Mouse (Mus musculus) heart, embryonic 13.5 days (tissue): ENCODE results near the gene Tgfa. TPM values are rescaled to one million over a fixed set of nuclear protein-coding genes. Genes with fewer than 3 reads are reported as not detected.

ENCODE experiments used
- ATAC-seq: fragments of 200-750 bp; cut with Nextera tagmentation; 2 replicates; pipeline ENCODE4 v1.8.0; 2017; ENCODE audit warnings: moderate TSS enrichment; ENCODE audit not compliant: insufficient number of reproducible peaks, low FRiP score, low TSS enrichment; ENCODE audit errors: extremely low read depth
- H3K27ac ChIP-seq: fragments of 300-500 bp; sonication (generic); replicated peaks from 2 replicates; pipeline ENCODE4 v1.5.1; 2015; ENCODE audit warnings: moderate library complexity, mild to moderate bottlenecking, inconsistent platforms
- H3K27me3 ChIP-seq: fragments of 300-500 bp; sonication (generic); replicated peaks from 2 replicates; pipeline ENCODE4 v1.6.1; 2015; ENCODE audit warnings: mild to moderate bottlenecking, inconsistent platforms
- H3K36me3 ChIP-seq: fragments of 300-500 bp; sonication (generic); 2 replicates; pipeline ENCODE4 v1.6.1; 2015; ENCODE audit warnings: mild to moderate bottlenecking, inconsistent platforms
- H3K4me1 ChIP-seq: fragments of 300-500 bp; sonication (generic); 2 replicates; pipeline ENCODE4 v1.6.1; 2015; ENCODE audit warnings: inconsistent platforms
- H3K4me2 ChIP-seq: fragments of 300-500 bp; sonication (generic); 2 replicates; pipeline ENCODE4 v1.6.1; 2015; ENCODE audit warnings: inconsistent platforms, mild to moderate bottlenecking, moderate library complexity
- H3K4me3 ChIP-seq: fragments of 300-500 bp; sonication (generic); 2 replicates; pipeline ENCODE4 v1.5.1; 2015; ENCODE audit warnings: moderate library complexity, mild to moderate bottlenecking, inconsistent platforms
- H3K9ac ChIP-seq: fragments of 300-500 bp; sonication (generic); 2 replicates; pipeline ENCODE4 v1.6.1; 2015; ENCODE audit warnings: inconsistent platforms, mild to moderate bottlenecking, moderate library complexity
- H3K9me3 ChIP-seq: fragments of 300-500 bp; sonication (generic); 2 replicates; pipeline ENCODE4 v1.6.1; 2016; ENCODE audit warnings: inconsistent platforms
- WGBS: fragments of 180-500 bp; shearing (Covaris S2); methylation state at CpG from one replicate; pipeline ENCODE4 v1.1.7; 2015; ENCODE audit warnings: mixed read lengths; 5-methylcytosine and 5-hydroxymethylcytosine counted together
- polyA plus RNA-seq: library from polyadenylated mRNA; unstranded; fragments of >200 nt; fragmentation: Nextera tagmentation; extraction: Ambion mirVana; gene quantifications from 2 replicates; pipeline ENCODE4 v1.2.1, GENCODE M21; 2015

Tgfa gene
- polyA plus RNA-seq, 1 experiment from 2014 or later, result 3.2 TPM

DNA sequence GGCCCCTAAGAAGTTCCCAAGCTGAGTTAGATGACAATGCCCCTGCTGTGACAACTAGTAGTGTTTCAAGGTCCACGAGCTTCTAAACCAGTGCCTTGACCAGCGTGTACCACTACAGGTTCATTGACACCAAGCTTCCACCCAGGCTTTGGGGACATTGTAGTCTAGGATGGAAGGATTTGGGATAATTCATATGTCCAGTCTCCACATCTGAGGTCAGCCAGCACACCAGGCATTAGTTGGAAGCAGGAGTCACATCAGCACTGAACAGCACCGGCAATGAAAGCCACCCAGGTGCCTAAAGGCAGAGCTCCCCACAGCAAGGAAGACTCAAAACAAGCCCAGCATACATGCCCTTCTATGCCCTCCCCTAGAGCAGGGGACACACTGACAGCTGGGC is 4.4 kb upstream of the Tgfa start:
- Histone ChIP-seq H3K4me3 (no peak overlapping the region), H3K27ac (no peak overlapping the region), H3K36me3 (no peaks in the 10 kb centered on the region), H3K27me3 (peaks cover 31% of the 10 kb centered on the region), H3K9ac (no peak overlapping the region), H3K4me2 (no peak overlapping the region), H3K9me3 (no peaks in the 10 kb centered on the region), H3K4me1 (peaks cover 9% of the 10 kb centered on the region)
- no peak for ATAC-seq
- WGBS, result 76% methylated on average over 3 of the region's 3 CpGs

DNA sequence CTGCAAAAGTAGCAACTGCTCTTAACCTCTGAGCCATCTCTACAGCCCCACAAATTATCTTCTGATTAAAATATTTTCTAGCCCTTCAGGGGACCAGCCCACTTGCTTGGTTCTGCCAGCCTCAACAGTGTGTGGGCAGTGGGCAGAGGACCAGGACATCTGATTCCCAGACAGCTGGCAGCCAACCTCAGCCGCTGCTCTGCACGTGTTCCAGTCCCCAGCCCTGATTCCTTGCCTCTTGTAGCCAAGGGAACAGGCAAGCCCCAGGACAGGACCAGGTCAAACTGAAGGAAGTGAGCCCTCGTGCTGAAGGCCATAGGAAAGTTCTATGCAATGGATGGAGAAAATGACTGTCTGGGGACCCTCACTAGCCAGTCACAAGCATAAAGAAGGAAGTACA is 2.0 kb upstream of the Tgfa start:
- Histone ChIP-seq H3K27ac (no peak overlapping the region), H3K9ac (no peak overlapping the region), H3K36me3 (no peaks in the 10 kb centered on the region), H3K4me1 (peaks cover 19% of the 10 kb centered on the region), H3K4me3 (no peak overlapping the region), H3K4me2 (no peak overlapping the region), H3K9me3 (no peaks in the 10 kb centered on the region), H3K27me3 (peaks cover 52% of the 10 kb centered on the region)
- no peak for ATAC-seq
- 53% methylated on average over 3 of the region's 3 CpGs for WGBS

DNA sequence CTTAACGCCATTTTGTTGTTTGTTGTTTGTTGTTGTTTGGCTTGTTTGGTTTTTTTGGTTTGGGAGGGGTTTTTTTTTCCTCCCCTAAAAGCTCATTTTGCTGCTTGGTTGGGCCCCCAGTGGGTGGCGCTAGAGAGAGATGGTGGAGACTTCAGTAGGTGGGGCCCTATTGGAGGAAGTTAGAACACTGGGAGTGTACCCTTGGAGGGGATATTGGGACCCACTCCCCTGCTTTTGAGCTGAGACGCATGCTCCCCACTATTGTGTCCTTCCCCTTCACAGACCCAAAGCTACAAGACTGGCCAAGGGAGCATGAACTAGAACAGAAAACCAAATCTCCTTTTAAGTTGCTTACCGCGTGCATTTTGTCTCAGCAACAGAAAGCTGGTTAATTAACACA is 1.1 kb upstream of the Tgfa start:
- Histone ChIP-seq H3K9ac (no peak overlapping the region), H3K4me3 (no peak overlapping the region), H3K27me3 (peaks cover 60% of the 10 kb centered on the region), H3K27ac (no peak overlapping the region), H3K4me1 (peaks cover 19% of the 10 kb centered on the region), H3K9me3 (no peaks in the 10 kb centered on the region), H3K4me2 (no peak overlapping the region), H3K36me3 (no peaks in the 10 kb centered on the region)
- 45% methylated on average over 5 of the region's 5 CpGs for WGBS
- ATAC-seq, result no peak

DNA sequence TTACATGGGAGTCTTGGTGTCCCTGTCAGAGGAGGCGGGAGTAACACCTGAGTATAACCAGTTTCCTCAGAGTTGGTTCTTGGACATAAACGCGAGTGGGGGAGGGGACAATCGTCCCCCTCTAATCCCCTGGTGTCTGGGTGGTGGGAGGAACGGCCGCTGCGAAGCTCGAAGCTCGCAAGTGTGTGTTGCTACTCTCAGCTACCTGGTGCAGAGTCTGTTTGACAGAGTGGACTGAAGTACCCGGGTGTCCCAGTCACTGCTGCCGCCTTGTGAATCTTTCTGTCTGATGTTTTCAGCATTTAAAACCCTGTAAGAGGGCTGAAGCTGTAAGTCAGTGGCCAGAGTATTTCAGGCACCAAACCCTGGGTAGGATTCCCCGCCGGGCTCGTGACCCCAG is 1.0 kb downstream of the Tgfa start:
- no peak overlapping the region for H3K27ac ChIP-seq
- no peak for ATAC-seq
- H3K4me2 ChIP-seq, result peak overlapping the region; percentile 95
- H3K9me3 ChIP-seq, result no peaks in the 10 kb centered on the region
- no peaks in the 10 kb centered on the region for H3K36me3 ChIP-seq
- H3K9ac ChIP-seq, result peak overlapping the region; percentile 82
- H3K27me3 ChIP-seq, result peaks cover 59% of the 10 kb centered on the region
- peak overlapping the region; percentile 77 for H3K4me3 ChIP-seq
- H3K4me1 ChIP-seq, result peaks cover 25% of the 10 kb centered on the region
- WGBS, result 8% methylated on average over 14 of the region's 14 CpGs

DNA sequence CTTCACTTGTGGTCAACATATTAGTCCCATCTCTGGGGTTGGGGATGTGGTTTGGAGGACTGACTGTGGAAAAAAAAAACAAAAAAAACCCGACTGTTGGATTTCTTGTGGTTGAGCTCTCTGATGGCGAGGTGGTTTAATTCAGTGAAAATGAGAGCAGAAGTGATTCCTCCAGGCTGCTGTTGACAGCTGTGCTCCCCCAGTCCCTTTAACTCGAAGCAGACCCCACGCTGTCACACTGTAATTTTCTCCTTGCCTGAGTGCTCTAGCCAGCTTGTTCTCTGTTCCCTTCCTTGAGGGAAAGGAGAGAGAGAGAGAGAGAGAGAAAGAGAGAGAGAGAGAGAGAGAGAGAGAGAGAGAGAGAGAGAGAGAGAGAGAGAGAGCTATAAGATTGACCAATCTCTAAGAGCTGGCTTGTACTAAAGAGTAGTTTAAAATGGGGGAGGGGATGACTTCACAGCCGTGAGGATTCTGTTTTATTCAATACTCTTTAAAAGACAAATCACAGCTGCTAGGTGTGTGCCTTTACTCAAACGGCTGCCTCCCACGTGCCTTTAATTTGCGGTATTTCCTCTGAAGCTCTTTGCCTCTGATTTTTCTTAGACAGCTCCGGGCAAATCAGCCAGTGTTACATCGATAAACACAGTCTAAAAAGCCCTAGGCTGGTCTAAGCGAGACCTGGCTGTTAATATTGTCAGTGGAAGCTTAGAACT is 2.3 kb downstream of the Tgfa start:
- Histone ChIP-seq H3K27ac (no peak overlapping the region), H3K4me1 (peaks cover 30% of the 10 kb centered on the region), H3K9ac (no peak overlapping the region), H3K4me3 (no peak overlapping the region), H3K9me3 (no peaks in the 10 kb centered on the region), H3K4me2 (0 out of 2 replicates have a peak overlapping the region, but pooled peaks have one; percentile 0), H3K36me3 (no peaks in the 10 kb centered on the region), H3K27me3 (peaks cover 48% of the 10 kb centered on the region)
- WGBS, result 35% methylated on average over 11 of the region's 11 CpGs
- ATAC-seq, result no peak

DNA sequence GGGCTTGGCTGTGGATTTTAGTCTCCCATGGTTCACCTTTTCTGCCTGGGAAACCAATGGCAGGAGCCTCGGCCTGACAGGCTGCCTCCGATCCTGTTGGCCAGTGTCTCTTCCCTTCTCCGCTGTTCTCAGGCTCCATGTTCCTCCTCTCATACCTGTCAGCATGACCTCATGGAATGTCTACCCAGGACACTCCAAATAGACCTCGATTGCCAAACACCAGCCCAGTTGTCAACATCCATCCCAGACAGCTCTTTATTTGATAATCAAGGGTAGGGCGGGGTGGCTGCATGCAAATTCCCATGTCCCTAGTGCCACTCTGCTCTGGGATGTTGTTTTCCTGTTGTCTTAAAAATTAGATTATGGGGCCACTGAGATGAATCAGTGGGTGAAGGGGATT is 5.9 kb downstream of the Tgfa start:
- no peak overlapping the region for H3K4me3 ChIP-seq
- H3K9ac ChIP-seq, result no peak overlapping the region
- no peaks in the 10 kb centered on the region for H3K36me3 ChIP-seq
- ATAC-seq, result no peak
- peaks cover 17% of the 10 kb centered on the region for H3K4me1 ChIP-seq
- peaks cover 29% of the 10 kb centered on the region for H3K27me3 ChIP-seq
- H3K9me3 ChIP-seq, result no peaks in the 10 kb centered on the region
- peak overlapping the region; percentile 9; the same call in 1 of the 2 replicates for H3K4me2 ChIP-seq
- WGBS, result 38% methylated on average over 5 of the region's 5 CpGs
- peak overlapping the region; percentile 43; the same call in 1 of the 2 replicates for H3K27ac ChIP-seq

DNA sequence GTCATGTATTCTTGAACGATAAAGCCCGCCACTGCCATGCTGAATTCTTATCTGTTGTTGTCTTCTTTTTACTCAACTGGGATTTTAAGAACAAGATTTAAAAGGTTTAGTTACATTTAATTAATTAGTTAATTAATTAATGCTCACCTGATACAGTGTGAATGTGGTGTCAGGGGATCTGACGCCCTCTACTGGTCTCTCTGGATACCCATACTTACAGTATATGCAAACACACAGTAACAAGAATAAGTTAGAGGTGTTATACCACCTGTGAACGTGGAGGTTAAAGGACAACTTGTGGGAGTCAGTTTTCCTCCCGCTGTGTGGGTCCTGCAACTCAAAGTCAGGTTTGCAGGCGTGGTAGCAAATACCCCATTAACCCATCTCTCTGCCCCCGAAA is 8.1 kb downstream of the Tgfa start:
- Histone ChIP-seq H3K4me1 (peaks cover 10% of the 10 kb centered on the region), H3K4me3 (no peak overlapping the region), H3K4me2 (no peak overlapping the region), H3K27me3 (peaks cover 10% of the 10 kb centered on the region), H3K9me3 (no peaks in the 10 kb centered on the region), H3K9ac (no peak overlapping the region), H3K27ac (no peak overlapping the region), H3K36me3 (no peaks in the 10 kb centered on the region)
- WGBS, result 72% methylated on average over 7 of the region's 7 CpGs
- no peak for ATAC-seq

DNA sequence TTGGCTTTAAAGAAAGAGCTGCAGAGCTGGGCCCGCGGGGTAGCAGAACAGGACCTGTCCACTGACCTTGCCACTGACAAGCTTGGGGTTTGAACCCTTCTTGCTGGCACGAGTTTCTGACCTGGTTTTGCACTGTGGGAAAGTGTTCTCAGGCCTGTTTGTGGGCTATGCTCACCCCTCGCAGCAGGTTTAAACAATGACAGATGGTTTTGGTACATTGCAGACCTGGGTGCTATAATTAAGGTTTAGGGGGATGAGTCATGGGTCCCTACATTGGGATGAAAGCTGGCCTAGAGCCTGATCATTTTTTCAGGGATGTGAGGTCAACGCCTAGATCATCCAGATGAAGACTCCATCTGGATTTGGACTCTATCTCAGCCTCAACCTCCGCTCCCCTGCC is 11.0 kb downstream of the Tgfa start:
- no peak for ATAC-seq
- no peak overlapping the region for H3K4me2 ChIP-seq
- H3K27me3 ChIP-seq, result no peaks in the 10 kb centered on the region
- peaks cover 19% of the 10 kb centered on the region for H3K4me1 ChIP-seq
- no peak overlapping the region for H3K4me3 ChIP-seq
- H3K36me3 ChIP-seq, result no peaks in the 10 kb centered on the region
- H3K27ac ChIP-seq, result no peak overlapping the region
- H3K9me3 ChIP-seq, result no peaks in the 10 kb centered on the region
- 78% methylated on average over 6 of the region's 6 CpGs for WGBS
- H3K9ac ChIP-seq, result no peak overlapping the region

DNA sequence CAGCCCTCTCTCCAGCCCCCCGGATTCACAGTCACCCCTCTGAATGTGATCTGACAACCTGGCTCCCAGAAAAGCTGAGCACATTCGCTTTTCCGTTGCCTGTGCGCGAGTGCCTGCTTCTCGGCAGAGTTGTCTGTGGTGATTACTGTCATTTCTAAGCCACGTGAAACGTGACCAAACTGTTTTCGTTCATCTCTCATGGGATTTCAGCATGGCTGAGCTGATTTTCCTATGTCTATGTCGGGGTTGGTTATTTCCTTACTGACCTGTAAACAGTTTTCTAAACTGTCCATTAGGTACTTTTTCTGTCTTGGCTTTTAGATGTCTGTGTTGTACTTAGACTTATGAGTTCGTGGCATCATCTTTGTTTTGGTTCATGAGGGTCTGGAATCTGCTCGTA is 12.0 kb downstream of the Tgfa start:
- H3K9me3 ChIP-seq, result no peaks in the 10 kb centered on the region
- ATAC-seq, result no peak
- no peaks in the 10 kb centered on the region for H3K27me3 ChIP-seq
- no peaks in the 10 kb centered on the region for H3K36me3 ChIP-seq
- H3K27ac ChIP-seq, result no peak overlapping the region
- peaks cover 14% of the 10 kb centered on the region for H3K4me1 ChIP-seq
- no peak overlapping the region for H3K9ac ChIP-seq
- 81% methylated on average over 12 of the region's 12 CpGs for WGBS
- H3K4me3 ChIP-seq, result no peak overlapping the region
- no peak overlapping the region for H3K4me2 ChIP-seq

DNA sequence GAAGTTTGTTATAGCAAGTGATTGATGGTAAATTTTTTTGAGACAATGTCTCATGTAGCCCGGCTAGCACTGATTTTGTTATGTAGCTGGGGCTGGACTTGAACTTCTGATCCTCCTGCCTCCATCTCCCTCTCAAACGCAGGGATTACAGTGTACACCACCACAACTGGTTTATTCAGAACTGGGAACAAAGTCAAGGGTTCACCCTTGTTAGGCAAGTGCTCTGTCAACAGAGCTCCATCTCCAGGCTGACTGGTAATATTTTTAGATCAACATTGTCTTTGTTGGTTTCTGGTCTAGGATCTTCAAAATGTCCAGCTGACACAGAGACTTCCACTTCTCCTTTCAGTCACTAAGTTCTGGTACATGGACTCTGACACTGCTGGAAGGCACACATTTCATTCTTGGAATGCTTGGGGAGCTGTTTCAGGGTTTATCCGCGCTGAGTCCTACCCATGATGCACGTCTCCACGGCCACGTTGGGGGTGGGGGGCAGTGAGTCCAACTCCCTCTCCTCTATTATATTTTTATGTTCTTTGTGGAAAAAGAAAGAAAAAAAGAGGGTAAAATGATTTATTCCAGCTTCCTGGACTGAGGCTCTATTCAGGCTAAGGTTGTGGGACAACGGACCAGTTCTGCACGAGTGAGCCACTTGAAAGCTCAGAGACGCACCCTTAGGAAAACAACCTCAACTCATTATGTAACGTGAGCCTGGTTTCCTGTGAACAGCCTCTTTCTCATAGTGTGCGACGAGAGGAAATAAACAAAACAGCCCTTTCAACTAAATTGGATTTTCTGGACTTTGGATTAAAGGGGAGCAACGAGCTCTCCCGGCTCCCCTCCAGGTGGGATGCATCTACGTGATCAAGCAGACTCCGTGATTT is 14.4 kb downstream of the Tgfa start:
- Histone ChIP-seq H3K27me3 (no peaks in the 10 kb centered on the region), H3K27ac (0 out of 2 replicates have a peak overlapping the region, but pooled peaks have one; percentile 20), H3K4me3 (peak overlapping the region; percentile 9; the same call in 1 of the 2 replicates)

DNA sequence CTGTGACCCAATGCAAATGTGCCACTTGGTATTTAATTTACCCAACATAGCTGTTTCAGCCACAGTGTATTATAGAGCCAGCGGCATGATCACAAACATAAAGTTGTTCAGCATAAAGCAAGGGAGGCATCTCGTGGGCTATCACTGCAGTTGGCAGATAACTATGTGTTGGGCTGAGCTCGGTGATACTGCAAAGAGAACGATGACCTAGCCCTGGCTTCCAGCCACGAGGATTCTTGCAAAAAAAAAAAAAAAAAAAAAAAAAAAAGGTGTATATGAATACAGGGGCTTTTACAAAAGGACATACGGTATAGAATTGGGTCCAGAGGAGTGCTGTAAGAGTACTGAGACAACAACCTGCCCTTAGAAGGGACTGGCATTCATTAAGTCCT is 15.0 kb downstream of the Tgfa start:
- Histone ChIP-seq H3K27ac (no peak overlapping the region), H3K9ac (no peak overlapping the region), H3K36me3 (no peaks in the 10 kb centered on the region), H3K4me3 (no peak overlapping the region), H3K4me1 (peaks cover 14% of the 10 kb centered on the region), H3K27me3 (no peaks in the 10 kb centered on the region), H3K9me3 (no peaks in the 10 kb centered on the region), H3K4me2 (peak overlapping the region; percentile 54)
- 33% methylated on average over 6 of the region's 6 CpGs for WGBS
- no peak for ATAC-seq

More for the DNA sequence above, 14.4 kb downstream of the Tgfa start:
- Histone ChIP-seq H3K9me3 (no peaks in the 10 kb centered on the region), H3K4me1 (peaks cover 14% of the 10 kb centered on the region), H3K36me3 (no peaks in the 10 kb centered on the region), H3K4me2 (peak overlapping the region; percentile 54), H3K9ac (no peak overlapping the region)
- 32% methylated on average over 17 of the region's 17 CpGs for WGBS
- ATAC-seq, result no peak
